Mouse (Mus musculus): ENCODE measurements around the gene Pbxip1. TPM values are rescaled to one million over a fixed set of nuclear protein-coding genes. Genes with fewer than 3 reads are reported as not detected.

The Pbxip1 gene
- total RNA-seq, 1 experiment = 19.3 TPM

DNA sequence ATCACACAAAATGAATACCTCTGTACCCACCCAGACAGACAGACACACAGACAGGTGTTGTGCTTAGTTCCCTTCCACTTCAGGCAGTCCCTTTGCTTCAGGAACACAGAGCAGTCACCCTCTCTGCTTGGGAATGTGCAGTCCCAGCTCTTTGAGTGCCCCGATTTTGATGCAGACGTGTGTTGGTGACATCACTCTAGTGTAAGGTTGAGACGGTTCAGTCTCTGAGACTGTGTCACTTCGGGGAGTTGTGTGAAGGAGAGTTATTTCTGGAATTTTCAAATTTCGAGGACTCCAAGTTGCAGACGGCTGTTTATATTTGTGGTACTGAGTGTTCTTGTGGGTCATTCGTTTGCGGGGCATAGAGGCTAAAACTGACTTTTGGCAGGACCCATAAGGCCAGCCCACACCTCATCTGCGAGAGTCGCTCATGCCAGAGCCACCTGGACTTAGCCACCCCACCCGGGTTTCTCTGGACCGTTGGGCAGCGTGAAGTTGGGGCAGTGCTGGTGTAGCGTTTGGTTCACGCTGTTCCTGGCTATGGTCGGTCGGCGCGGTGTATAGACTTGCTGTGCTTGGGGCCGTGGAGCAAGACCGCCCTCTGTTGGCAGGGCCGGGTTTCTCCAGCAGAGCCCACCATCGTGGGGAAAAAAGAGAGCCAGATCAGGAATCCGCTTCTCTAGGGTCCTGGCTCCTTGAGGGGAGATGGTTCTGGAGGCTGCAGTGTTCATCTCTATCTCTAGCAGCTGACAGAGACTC is 48.4 kb downstream of the Pbxip1 start:
- Histone ChIP-seq H3K4me3 (ENCODE audit: insufficient read depth in 1 of 2, low read depth in 1 of 2, low read length in 2 of 2, poor library complexity in 1 of 2, severe bottlenecking in 1 of 2) (peak overlapping the region; percentile 29 to 35; a peak in 2 of 4 replicates), H3K9ac (ENCODE audit: insufficient read depth, low read depth, low read length, poor library complexity, severe bottlenecking) (peak overlapping the region; percentile 56; the same call in 1 of the 2 replicates), H3K9me3 (ENCODE audit: control insufficient read depth, insufficient read depth, low read depth, low read length) (no peaks in the 10 kb centered on the region), H3K36me3 (ENCODE audit: control insufficient read depth, insufficient read depth, low read length, poor library complexity, severe bottlenecking) (no peaks in the 10 kb centered on the region), H3K4me1 (ENCODE audit: control insufficient read depth in 2 of 2, insufficient read depth in 2 of 2, low read length in 2 of 2, poor library complexity in 1 of 2) (no peaks in the 10 kb centered on the region), H3K27ac (ENCODE audit: insufficient read depth, low read depth, low read length, poor library complexity, severe bottlenecking) (no peak overlapping the region)
- DNase-seq (ENCODE audit: low read depth, low spot score) = peak; percentile 77
- in situ Hi-C loops (cut with MboI; ENCODE audit: low sequenced_read_pairs in 2 of 2, unreplicated experiment in 2 of 2) = no loop called here
- TF ChIP-seq CHD2 (IDR thresholded peaks at IDR 0.05; ENCODE audit: low read depth, low read length) = no peak
- peak; percentile 92 for TF ChIP-seq ZC3H11A (IDR thresholded peaks at IDR 0.05; ENCODE audit: borderline replicate concordance, low read depth, low read length)
- no peak for TF ChIP-seq MAFK (IDR thresholded peaks at IDR 0.05; ENCODE audit: insufficient read depth, low read depth, low read length)
- 0 out of 2 replicates have a peak, but pooled peaks have one; percentile 28 for TF ChIP-seq HCFC1 (IDR thresholded peaks at IDR 0.05; ENCODE audit: borderline replicate concordance, insufficient read depth, low read length)
- no peak for TF ChIP-seq ZNF384 (IDR thresholded peaks at IDR 0.05; ENCODE audit: low read depth, low read length)

DNA sequence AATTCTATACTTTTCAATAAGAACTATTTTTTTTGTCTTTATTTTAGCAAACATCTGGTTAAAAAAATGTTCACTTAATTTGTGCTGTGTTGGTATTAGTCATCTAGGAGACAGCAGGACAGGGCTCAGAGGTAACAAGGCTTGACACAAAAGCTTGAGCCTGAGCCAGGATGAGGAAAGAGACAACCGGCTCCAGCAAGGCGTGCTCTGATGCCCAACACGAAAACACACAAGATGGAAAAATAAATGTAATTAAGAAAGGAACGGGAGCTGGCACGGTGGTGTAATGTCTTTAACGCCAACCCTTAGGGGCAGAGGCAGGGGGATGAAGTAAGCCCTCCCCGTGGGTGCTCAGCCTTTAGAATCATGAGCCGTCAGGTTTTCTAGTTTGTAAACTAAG is 49.6 kb downstream of the Pbxip1 start:
- no peak overlapping the region for H3K9ac ChIP-seq (ENCODE audit: insufficient read depth, low read depth, low read length, poor library complexity, severe bottlenecking)
- in situ Hi-C loops (cut with MboI; ENCODE audit: low sequenced_read_pairs in 2 of 2, unreplicated experiment in 2 of 2) = no loop called here
- H3K4me3 ChIP-seq (ENCODE audit: insufficient read depth in 1 of 2, low read depth in 1 of 2, low read length in 2 of 2, poor library complexity in 1 of 2, severe bottlenecking in 1 of 2) = no peak overlapping the region
- no peaks in the 10 kb centered on the region for H3K36me3 ChIP-seq (ENCODE audit: control insufficient read depth, insufficient read depth, low read length, poor library complexity, severe bottlenecking)
- no peaks in the 10 kb centered on the region for H3K4me1 ChIP-seq (ENCODE audit: control insufficient read depth in 2 of 2, insufficient read depth in 2 of 2, low read length in 2 of 2, poor library complexity in 1 of 2)
- no peak overlapping the region for H3K27ac ChIP-seq (ENCODE audit: insufficient read depth, low read depth, low read length, poor library complexity, severe bottlenecking)
- no peak for DNase-seq (ENCODE audit: low read depth, low spot score)
- TF ChIP-seq HCFC1 (IDR thresholded peaks at IDR 0.05; ENCODE audit: borderline replicate concordance, insufficient read depth, low read length) (no peak), ZNF384 (IDR thresholded peaks at IDR 0.05; ENCODE audit: low read depth, low read length) (no peak), MAFK (IDR thresholded peaks at IDR 0.05; ENCODE audit: insufficient read depth, low read depth, low read length) (no peak)
- no peaks in the 10 kb centered on the region for H3K9me3 ChIP-seq (ENCODE audit: control insufficient read depth, insufficient read depth, low read depth, low read length)

DNA sequence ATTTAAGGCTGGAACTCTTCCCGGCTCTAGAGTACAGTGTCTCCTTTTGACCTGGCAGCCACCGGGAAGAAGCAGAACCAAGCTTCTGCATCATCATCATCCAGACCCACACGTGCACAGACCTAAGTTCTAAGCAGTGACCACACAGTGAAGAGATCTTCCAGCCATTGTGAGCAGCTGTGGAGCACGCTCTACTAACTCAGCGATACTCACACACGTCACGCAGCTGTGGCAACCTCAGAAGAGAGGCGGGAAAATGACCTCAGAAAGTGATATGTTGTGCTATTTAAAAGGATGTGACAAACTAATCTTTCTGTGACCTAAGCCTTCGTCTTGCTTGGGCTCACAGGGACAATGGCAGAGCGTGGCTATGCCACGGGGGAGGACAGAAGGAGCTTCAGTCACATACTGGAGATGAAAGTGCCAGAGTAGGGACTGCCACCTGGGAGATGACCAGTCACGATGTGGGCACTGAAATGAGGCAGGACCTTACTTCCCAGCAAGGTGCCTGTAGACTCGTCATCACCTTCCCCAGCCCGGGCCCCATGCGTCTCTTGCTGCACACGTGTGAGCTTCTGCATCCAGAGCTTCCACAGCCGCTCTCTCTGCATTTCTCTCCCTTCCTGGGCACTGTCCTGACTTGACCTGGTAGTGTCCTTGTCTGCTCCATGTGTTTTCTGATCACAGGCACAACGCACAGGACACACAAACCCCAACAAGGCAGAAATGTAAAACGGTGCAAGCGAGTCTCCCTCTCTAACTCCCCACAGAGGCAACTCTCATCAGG is 50.6 kb downstream of the Pbxip1 start:
- Histone ChIP-seq H3K4me1 (ENCODE audit: control insufficient read depth in 2 of 2, insufficient read depth in 2 of 2, low read length in 2 of 2, poor library complexity in 1 of 2) (peaks cover 0 to 3% of the 10 kb centered on the region in 2 experiments; a peak in 1 of 4 replicates), H3K9me3 (ENCODE audit: control insufficient read depth, insufficient read depth, low read depth, low read length) (no peaks in the 10 kb centered on the region), H3K27ac (ENCODE audit: insufficient read depth, low read depth, low read length, poor library complexity, severe bottlenecking) (no peak overlapping the region), H3K4me3 (ENCODE audit: insufficient read depth in 1 of 2, low read depth in 1 of 2, low read length in 2 of 2, poor library complexity in 1 of 2, severe bottlenecking in 1 of 2) (no peak overlapping the region), H3K36me3 (ENCODE audit: control insufficient read depth, insufficient read depth, low read length, poor library complexity, severe bottlenecking) (no peaks in the 10 kb centered on the region), H3K9ac (ENCODE audit: insufficient read depth, low read depth, low read length, poor library complexity, severe bottlenecking) (no peak overlapping the region)
- no peak for DNase-seq (ENCODE audit: low read depth, low spot score)
- in situ Hi-C loops (cut with MboI; ENCODE audit: low sequenced_read_pairs in 2 of 2, unreplicated experiment in 2 of 2) = no loop called here
- TF ChIP-seq HCFC1 (IDR thresholded peaks at IDR 0.05; ENCODE audit: borderline replicate concordance, insufficient read depth, low read length) (no peak), ZNF384 (IDR thresholded peaks at IDR 0.05; ENCODE audit: low read depth, low read length) (no peak)

DNA sequence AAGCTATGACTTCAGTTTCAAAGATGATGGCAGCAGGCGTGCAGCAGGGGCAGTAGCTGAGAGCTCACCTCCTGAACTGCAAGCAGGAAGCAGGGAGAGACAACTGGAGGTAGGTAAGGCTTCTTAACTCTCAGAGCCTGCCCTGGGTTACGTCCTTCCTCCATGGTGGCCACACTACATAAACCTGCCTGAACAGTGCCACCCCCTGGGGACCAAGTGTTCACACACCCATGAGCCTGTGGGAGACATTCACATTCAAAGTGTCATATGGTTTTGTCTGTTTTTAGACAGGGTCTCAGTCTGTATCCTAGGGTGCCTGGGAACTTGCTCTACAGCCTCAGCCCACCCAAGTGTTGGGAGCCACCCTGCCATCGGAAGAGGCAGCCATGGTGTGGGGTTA is 54.3 kb downstream of the Pbxip1 start:
- H3K9me3 ChIP-seq (ENCODE audit: control insufficient read depth, insufficient read depth, low read depth, low read length) = no peaks in the 10 kb centered on the region
- peaks cover 0 to 3% of the 10 kb centered on the region in 2 experiments; a peak in 1 of 4 replicates for H3K4me1 ChIP-seq (ENCODE audit: control insufficient read depth in 2 of 2, insufficient read depth in 2 of 2, low read length in 2 of 2, poor library complexity in 1 of 2)
- H3K4me3 ChIP-seq (ENCODE audit: insufficient read depth in 1 of 2, low read depth in 1 of 2, low read length in 2 of 2, poor library complexity in 1 of 2, severe bottlenecking in 1 of 2) = no peak overlapping the region
- TF ChIP-seq ZNF384 (IDR thresholded peaks at IDR 0.05; ENCODE audit: low read depth, low read length) (no peak), ZC3H11A (IDR thresholded peaks at IDR 0.05; ENCODE audit: borderline replicate concordance, low read depth, low read length) (no peak), HCFC1 (IDR thresholded peaks at IDR 0.05; ENCODE audit: borderline replicate concordance, insufficient read depth, low read length) (no peak), CHD2 (IDR thresholded peaks at IDR 0.05; ENCODE audit: low read depth, low read length) (no peak), MAFK (IDR thresholded peaks at IDR 0.05; ENCODE audit: insufficient read depth, low read depth, low read length) (no peak)
- in situ Hi-C loops (cut with MboI; ENCODE audit: low sequenced_read_pairs in 2 of 2, unreplicated experiment in 2 of 2) = no loop called here
- no peaks in the 10 kb centered on the region for H3K36me3 ChIP-seq (ENCODE audit: control insufficient read depth, insufficient read depth, low read length, poor library complexity, severe bottlenecking)
- DNase-seq (ENCODE audit: low read depth, low spot score) = no peak
- H3K9ac ChIP-seq (ENCODE audit: insufficient read depth, low read depth, low read length, poor library complexity, severe bottlenecking) = no peak overlapping the region
- H3K27ac ChIP-seq (ENCODE audit: insufficient read depth, low read depth, low read length, poor library complexity, severe bottlenecking) = no peak overlapping the region

Data from ES-E14 (cell line).